Mouse (Mus musculus): ENCODE results near the gene Olfr1475. TPM values are rescaled to one million over a fixed set of nuclear protein-coding genes. Genes with fewer than 3 reads are reported as not detected.
"Not testable (repeated sequence)": the region's sequence is repeated elsewhere in the genome, so short reads cannot be mapped to it uniquely, and the experiment has no call there.

The Olfr1475 gene
- total RNA-seq (2014; fragmentation: Nextera tagmentation) (not detected in 2 replicates), total RNA-seq (2017) (not detected in 2 replicates)

- no peak for ATAC-seq (replicated peaks; ENCODE audit: low FRiP score, low TSS enrichment, poor library complexity, severe bottlenecking)
Observed at GRCm38 (mm10) chr19:13480096-13480495, at the start of gene Olfr1475. Gene Olfr1475 (minus strand): TSS chr19:13480196.

GRCm38 (mm10) chr19:13527613-13528012 lies 47.6 kb upstream of the Olfr1475 start, which contains the start of gene Olfr1480:
Gene Olfr1480 (plus strand): TSS chr19:13527913.
- no peak for ATAC-seq (replicated peaks; ENCODE audit: low FRiP score, low TSS enrichment, poor library complexity, severe bottlenecking)

- no peak for ATAC-seq (replicated peaks; ENCODE audit: low FRiP score, low TSS enrichment, poor library complexity, severe bottlenecking)
Observed at GRCm38 (mm10) chr19:13500246-13500645, 20.2 kb upstream of the Olfr1475 start, which contains the start of gene Olfr1477. Gene Olfr1477 (plus strand): TSS chr19:13500546.

- ATAC-seq (replicated peaks; ENCODE audit: low FRiP score, low TSS enrichment, poor library complexity, severe bottlenecking), result not testable (repeated sequence)
Observed at GRCm38 (mm10) chr19:13469265-13469664, 10.7 kb downstream of the Olfr1475 start, which contains the start of gene Olfr1474. Gene Olfr1474 (plus strand): TSS chr19:13469565.

- no peak for ATAC-seq (replicated peaks; ENCODE audit: low FRiP score, low TSS enrichment, poor library complexity, severe bottlenecking)
Observed at GRCm38 (mm10) chr19:13455986-13456385, 24.0 kb downstream of the Olfr1475 start, which contains the start of gene Olfr1472. Gene Olfr1472 (minus strand): TSS chr19:13456086.

GRCm38 (mm10) chr19:13443109-13443508 lies 36.9 kb downstream of the Olfr1475 start, which contains the start of gene Olfr1471:
Gene Olfr1471 (plus strand): TSS chr19:13443409.
- ATAC-seq (replicated peaks; ENCODE audit: low FRiP score, low TSS enrichment, poor library complexity, severe bottlenecking), result not testable (repeated sequence)

Other genes with a start within 250 kb of the Olfr1475 start
- gene Olfr1463, start 248.9 kb downstream of the Olfr1475 start, total RNA-seq (2014; fragmentation: Nextera tagmentation), result not detected in 2 replicates
- gene Olfr1463, start 248.9 kb downstream of the Olfr1475 start, total RNA-seq (2017), result not detected in 2 replicates
- not detected in 2 replicates for gene Olfr1465, start 164.7 kb downstream of the Olfr1475 start, total RNA-seq (2014; fragmentation: Nextera tagmentation)
- gene Olfr1465, start 164.7 kb downstream of the Olfr1475 start, total RNA-seq (2017), result not detected in 2 replicates
- not detected in 2 replicates for gene Olfr1466, start 141.3 kb downstream of the Olfr1475 start, total RNA-seq (2014; fragmentation: Nextera tagmentation)
- not detected in 2 replicates for gene Olfr1466, start 141.3 kb downstream of the Olfr1475 start, total RNA-seq (2017)
- gene Olfr1467, start 118.0 kb downstream of the Olfr1475 start, total RNA-seq (2014; fragmentation: Nextera tagmentation), result not detected in 2 replicates
- gene Olfr1467, start 118.0 kb downstream of the Olfr1475 start, total RNA-seq (2017), result not detected in 2 replicates
- not detected in 2 replicates for gene Olfr1469, start 72.3 kb downstream of the Olfr1475 start, total RNA-seq (2014; fragmentation: Nextera tagmentation)
- gene Olfr1469, start 72.3 kb downstream of the Olfr1475 start, total RNA-seq (2017), result not detected in 2 replicates
- gene Olfr1471, start 36.8 kb downstream of the Olfr1475 start, total RNA-seq (2014; fragmentation: Nextera tagmentation), result not detected in 2 replicates
- not detected in 2 replicates for gene Olfr1471, start 36.8 kb downstream of the Olfr1475 start, total RNA-seq (2017)
- gene Olfr1472, start 24.1 kb downstream of the Olfr1475 start, total RNA-seq (2014; fragmentation: Nextera tagmentation), result not detected in 2 replicates
- not detected in 2 replicates for gene Olfr1472, start 24.1 kb downstream of the Olfr1475 start, total RNA-seq (2017)
- gene Olfr1474, start 10.6 kb downstream of the Olfr1475 start, total RNA-seq (2014; fragmentation: Nextera tagmentation), result not detected in 2 replicates
- gene Olfr1474, start 10.6 kb downstream of the Olfr1475 start, total RNA-seq (2017), result not detected in 2 replicates
- gene Olfr1477, start 20.4 kb upstream of the Olfr1475 start, total RNA-seq (2014; fragmentation: Nextera tagmentation), result not detected in 2 replicates
- gene Olfr1477, start 20.4 kb upstream of the Olfr1475 start, total RNA-seq (2017), result not detected in 2 replicates
- gene Olfr1480, start 47.7 kb upstream of the Olfr1475 start, total RNA-seq (2014; fragmentation: Nextera tagmentation), result not detected in 2 replicates
- gene Olfr1480, start 47.7 kb upstream of the Olfr1475 start, total RNA-seq (2017), result not detected in 2 replicates
- not detected in 2 replicates for gene Olfr1484, start 103.3 kb upstream of the Olfr1475 start, total RNA-seq (2014; fragmentation: Nextera tagmentation)
- not detected in 2 replicates for gene Olfr1484, start 103.3 kb upstream of the Olfr1475 start, total RNA-seq (2017)
- not detected in 2 replicates for gene Olfr1487, start 137.2 kb upstream of the Olfr1475 start, total RNA-seq (2014; fragmentation: Nextera tagmentation)
- not detected in 2 replicates for gene Olfr1487, start 137.2 kb upstream of the Olfr1475 start, total RNA-seq (2017)
- gene Olfr1489, start 151.4 kb upstream of the Olfr1475 start, total RNA-seq (2014; fragmentation: Nextera tagmentation), result not detected in 2 replicates
- gene Olfr1489, start 151.4 kb upstream of the Olfr1475 start, total RNA-seq (2017), result not detected in 2 replicates
- not detected in 2 replicates for gene Olfr1490, start 170.9 kb upstream of the Olfr1475 start, total RNA-seq (2014; fragmentation: Nextera tagmentation)
- gene Olfr1490, start 170.9 kb upstream of the Olfr1475 start, total RNA-seq (2017), result not detected in 2 replicates
- gene Olfr1491, start 217.1 kb upstream of the Olfr1475 start, total RNA-seq (2014; fragmentation: Nextera tagmentation), result not detected in 2 replicates
- gene Olfr1491, start 217.1 kb upstream of the Olfr1475 start, total RNA-seq (2017), result not detected in 2 replicates
- not detected in 2 replicates for gene Olfr1493-ps1, start 243.1 kb upstream of the Olfr1475 start, total RNA-seq (2014; fragmentation: Nextera tagmentation)
- not detected in 2 replicates for gene Olfr1493-ps1, start 243.1 kb upstream of the Olfr1475 start, total RNA-seq (2017)